Mouse (Mus musculus): ENCODE results near the gene Stard3. TPM values are rescaled to one million over a fixed set of nuclear protein-coding genes. Genes with fewer than 3 reads are reported as not detected.

Stard3 gene
- total and polyA plus RNA-seq, 3 experiments, result 31.7 to 39.6 (median 33.9) TPM

DNA sequence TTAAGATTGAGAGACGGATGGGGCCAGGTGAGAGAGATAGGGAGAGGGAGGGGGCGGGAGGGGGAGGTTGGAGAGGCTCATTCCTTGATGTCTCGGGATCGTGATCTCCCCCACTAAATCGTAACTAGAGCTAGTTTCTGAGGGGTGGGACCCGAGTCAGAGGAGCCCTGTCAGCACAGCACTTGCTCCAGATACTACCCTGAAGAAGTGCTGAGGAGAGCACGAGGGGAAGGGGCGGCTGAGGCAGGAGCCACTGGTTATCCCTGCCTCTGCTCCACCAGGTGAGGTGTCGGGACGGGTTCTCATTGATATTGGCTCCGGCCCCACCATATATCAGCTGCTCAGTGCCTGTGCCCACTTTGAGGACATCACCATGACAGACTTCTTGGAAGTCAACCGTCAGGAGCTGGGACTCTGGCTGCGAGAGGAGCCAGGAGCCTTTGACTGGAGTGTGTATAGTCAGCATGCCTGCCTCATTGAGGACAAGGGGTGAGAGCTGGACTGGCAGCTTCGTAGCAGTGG lies 28.9 kb downstream of the Stard3 start:
- DNase-seq (ENCODE audit: extremely low read depth), result no peak
- in situ Hi-C loops (cut with MboI; ENCODE audit: low pct_ligation_motif_present, low pct_unique_long_range_greater_than_20kb, low sequenced_read_pairs) (no loop called here), dilution Hi-C loops (cut with MboI; ENCODE audit: extremely low pct_ligation_motif_present, extremely low pct_unique_long_range_greater_than_20kb, low sequenced_read_pairs) (no loop called here)
- Histone ChIP-seq H3K27ac (ENCODE audit: insufficient read depth, low read depth) (no peak overlapping the region), H3K79me2 (replicated peaks; ENCODE audit: control insufficient read depth, extremely low read depth, insufficient read depth, poor library complexity, severe bottlenecking) (no peaks in the 10 kb centered on the region), H3K9ac (ENCODE audit: insufficient read depth, low read depth) (no peak overlapping the region), H3K36me3 (replicated peaks in 1 of 2; ENCODE audit: control insufficient read depth in 1 of 2, insufficient read depth in 1 of 2, low read length in 1 of 2) (peaks cover 0 to 13% of the 10 kb centered on the region in 2 experiments), H3K27me3 (replicated peaks) (peaks cover 7% of the 10 kb centered on the region), H3K4me2 (ENCODE audit: insufficient read depth, low read depth, poor library complexity, severe bottlenecking) (no peak overlapping the region), H3K4me3 (replicated peaks in 1 of 3; ENCODE audit: low read depth in 2 of 3, low read length in 2 of 3, poor library complexity in 1 of 3) (no peak overlapping the region), H3K9me3 (replicated peaks; ENCODE audit: low read length) (no peaks in the 10 kb centered on the region), H3K4me1 (ENCODE audit: control insufficient read depth in 1 of 2, insufficient read depth in 2 of 2) (peaks cover 0 to 29% of the 10 kb centered on the region in 2 experiments; a peak in 2 of 4 replicates)
- TF ChIP-seq NELFE (IDR thresholded peaks at IDR 0.05; ENCODE audit: low read depth, low read length), result no peak
- no peak for TF ChIP-seq IRF4 (IDR thresholded peaks at IDR 0.05; ENCODE audit: low read depth, low read length)
- TF ChIP-seq SIN3A (IDR thresholded peaks at IDR 0.05; ENCODE audit: low read length), result no peak
- TF ChIP-seq TBP (conservative IDR thresholded peaks at IDR 0.05; ENCODE audit: low read depth, low read length), result no peak
- no peak for TF ChIP-seq CTCF (conservative IDR thresholded peaks at IDR 0.05 in 1 of 2, IDR thresholded peaks at IDR 0.05 in 1 of 2; ENCODE audit: low read depth in 2 of 2, low read length in 2 of 2)
- TF ChIP-seq TCF12 (IDR thresholded peaks at IDR 0.05; ENCODE audit: low read depth, low read length), result no peak
- TF ChIP-seq MAX (IDR thresholded peaks at IDR 0.05; ENCODE audit: low read length), result no peak

DNA sequence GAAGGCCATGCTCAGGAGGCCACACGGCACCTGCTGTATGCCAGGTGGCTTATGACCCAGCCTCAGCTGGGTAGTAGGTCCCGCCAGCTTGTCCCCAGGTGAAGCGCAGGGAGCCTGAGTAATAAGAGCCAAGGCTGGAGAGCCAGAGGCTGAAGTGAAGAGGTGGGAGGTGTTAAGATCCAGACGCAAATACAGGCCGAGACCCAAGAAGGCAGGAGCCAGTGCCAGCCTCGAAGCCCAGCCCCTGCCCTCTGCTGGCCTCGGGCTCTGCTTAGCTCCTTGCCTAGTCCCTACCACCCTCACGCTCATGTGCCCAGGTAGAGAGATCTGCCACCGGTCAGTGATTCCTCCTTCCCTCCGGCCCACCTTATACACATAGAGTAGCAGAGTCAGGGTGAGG lies 30.1 kb downstream of the Stard3 start:
- dilution Hi-C loops (cut with MboI; ENCODE audit: extremely low pct_ligation_motif_present, extremely low pct_unique_long_range_greater_than_20kb, low sequenced_read_pairs), result no loop called here

DNA sequence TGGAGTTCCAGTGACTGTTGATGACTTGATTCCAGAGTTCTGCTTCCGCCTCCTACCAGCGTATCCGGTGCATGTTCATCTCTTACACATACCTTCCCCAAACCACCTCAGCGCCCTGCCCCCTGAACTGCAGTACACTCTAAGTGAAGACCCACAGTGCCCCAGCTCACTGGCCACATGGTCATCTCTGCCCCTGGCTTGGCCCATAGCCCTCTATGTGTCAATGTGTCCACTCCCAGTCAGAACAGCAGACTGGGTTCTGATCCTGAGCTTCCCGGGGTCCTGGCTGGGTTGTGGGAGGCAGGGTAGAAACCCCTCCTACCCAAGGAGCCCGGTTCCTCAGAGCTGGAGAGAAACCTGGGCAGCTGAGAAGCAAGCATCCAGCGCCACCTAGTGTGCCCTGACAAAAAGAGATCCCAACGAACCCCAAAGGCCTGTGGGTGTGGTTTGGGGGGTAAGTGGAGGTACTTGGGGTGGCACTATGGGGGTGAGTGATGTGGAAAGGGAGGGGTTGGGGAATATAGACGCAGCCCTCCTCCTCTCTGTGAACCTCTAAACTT lies 31.1 kb downstream of the Stard3 start:
- TF ChIP-seq CTCF (conservative IDR thresholded peaks at IDR 0.05 in 1 of 2, IDR thresholded peaks at IDR 0.05 in 1 of 2; ENCODE audit: low read depth in 2 of 2, low read length in 2 of 2) (peak in 1 of 2 experiments; percentile 88; a peak in 2 of 4 replicates), E2F4 (IDR thresholded peaks at IDR 0.05; ENCODE audit: insufficient replicate concordance, low read depth, low read length) (no peak), RAD21 (IDR thresholded peaks at IDR 0.05; ENCODE audit: low read depth, low read length) (peak; percentile 77), TBP (conservative IDR thresholded peaks at IDR 0.05; ENCODE audit: low read depth, low read length) (no peak), SMC3 (IDR thresholded peaks at IDR 0.05; ENCODE audit: low read depth, low read length) (peak; percentile 62), ZC3H11A (IDR thresholded peaks at IDR 0.05; ENCODE audit: low read depth, low read length) (no peak)
- no peak overlapping the region for H3K9ac ChIP-seq (ENCODE audit: insufficient read depth, low read depth)
- peaks cover 0 to 6% of the 10 kb centered on the region in 2 experiments for H3K36me3 ChIP-seq (replicated peaks in 1 of 2; ENCODE audit: control insufficient read depth in 1 of 2, insufficient read depth in 1 of 2, low read length in 1 of 2)
- peaks cover 7% of the 10 kb centered on the region for H3K27me3 ChIP-seq (replicated peaks)
- H3K79me2 ChIP-seq (replicated peaks; ENCODE audit: control insufficient read depth, extremely low read depth, insufficient read depth, poor library complexity, severe bottlenecking), result no peaks in the 10 kb centered on the region
- H3K4me1 ChIP-seq (ENCODE audit: control insufficient read depth in 1 of 2, insufficient read depth in 2 of 2), result peaks cover 12 to 49% of the 10 kb centered on the region in 2 experiments
- no peak overlapping the region for H3K4me3 ChIP-seq (replicated peaks in 1 of 3; ENCODE audit: low read depth in 2 of 3, low read length in 2 of 3, poor library complexity in 1 of 3)
- H3K4me2 ChIP-seq (ENCODE audit: insufficient read depth, low read depth, poor library complexity, severe bottlenecking), result no peak overlapping the region
- H3K27ac ChIP-seq (ENCODE audit: insufficient read depth, low read depth), result no peak overlapping the region
- no peaks in the 10 kb centered on the region for H3K9me3 ChIP-seq (replicated peaks; ENCODE audit: low read length)
- DNase-seq (ENCODE audit: extremely low read depth), result peak; percentile 48
- dilution Hi-C loops (cut with MboI; ENCODE audit: extremely low pct_ligation_motif_present, extremely low pct_unique_long_range_greater_than_20kb, low sequenced_read_pairs), result no loop called here
- in situ Hi-C loops (cut with MboI; ENCODE audit: low pct_ligation_motif_present, low pct_unique_long_range_greater_than_20kb, low sequenced_read_pairs), result no loop called here

More for the DNA sequence above, 30.1 kb downstream of the Stard3 start:
- Histone ChIP-seq H3K27me3 (replicated peaks) (peaks cover 7% of the 10 kb centered on the region), H3K4me3 (replicated peaks in 1 of 3; ENCODE audit: low read depth in 2 of 3, low read length in 2 of 3, poor library complexity in 1 of 3) (no peak overlapping the region), H3K9me3 (replicated peaks; ENCODE audit: low read length) (no peaks in the 10 kb centered on the region), H3K36me3 (replicated peaks in 1 of 2; ENCODE audit: control insufficient read depth in 1 of 2, insufficient read depth in 1 of 2, low read length in 1 of 2) (peaks cover 0 to 12% of the 10 kb centered on the region in 2 experiments), H3K4me1 (ENCODE audit: control insufficient read depth in 1 of 2, insufficient read depth in 2 of 2) (peaks cover 2 to 39% of the 10 kb centered on the region in 2 experiments), H3K79me2 (replicated peaks; ENCODE audit: control insufficient read depth, extremely low read depth, insufficient read depth, poor library complexity, severe bottlenecking) (no peaks in the 10 kb centered on the region), H3K4me2 (ENCODE audit: insufficient read depth, low read depth, poor library complexity, severe bottlenecking) (no peak overlapping the region), H3K9ac (ENCODE audit: insufficient read depth, low read depth) (no peak overlapping the region), H3K27ac (ENCODE audit: insufficient read depth, low read depth) (no peak overlapping the region)
- no peak for TF ChIP-seq GABPA (IDR thresholded peaks at IDR 0.05; ENCODE audit: insufficient replicate concordance, low read depth, low read length)
- TF ChIP-seq IRF4 (IDR thresholded peaks at IDR 0.05; ENCODE audit: low read depth, low read length), result no peak
- no peak for TF ChIP-seq ZNF384 (IDR thresholded peaks at IDR 0.05; ENCODE audit: low read depth, low read length)
- TF ChIP-seq PAX5 (IDR thresholded peaks at IDR 0.05; ENCODE audit: low read length), result no peak
- TF ChIP-seq ZKSCAN1 (IDR thresholded peaks at IDR 0.05; ENCODE audit: borderline replicate concordance, low read depth, low read length), result no peak
- no peak for TF ChIP-seq JUND (conservative IDR thresholded peaks at IDR 0.05; ENCODE audit: low read depth, low read length)
- TF ChIP-seq RCOR1 (conservative IDR thresholded peaks at IDR 0.05; ENCODE audit: low read depth, low read length), result no peak
- TF ChIP-seq SMC3 (IDR thresholded peaks at IDR 0.05; ENCODE audit: low read depth, low read length), result no peak
- TF ChIP-seq BHLHE40 (IDR thresholded peaks at IDR 0.05; ENCODE audit: low read depth, low read length), result no peak
- TF ChIP-seq E2F4 (IDR thresholded peaks at IDR 0.05; ENCODE audit: insufficient replicate concordance, low read depth, low read length), result no peak
- TF ChIP-seq NELFE (IDR thresholded peaks at IDR 0.05; ENCODE audit: low read depth, low read length), result no peak
- no peak for TF ChIP-seq MAFK (IDR thresholded peaks at IDR 0.05; ENCODE audit: insufficient replicate concordance, low read length)
- TF ChIP-seq USF2 (conservative IDR thresholded peaks at IDR 0.05; ENCODE audit: low read depth, low read length), result no peak
- DNase-seq (ENCODE audit: extremely low read depth), result no peak
- in situ Hi-C loops (cut with MboI; ENCODE audit: low pct_ligation_motif_present, low pct_unique_long_range_greater_than_20kb, low sequenced_read_pairs), result no loop called here

Data from CH12.LX (cell line).